Mouse (Mus musculus): ENCODE measurements at regions not wholly inside any gene's neighbourhood (a gene's known extent, or its start where the extent isn't known, plus 50 kb on each side); places are given as distances from the start of the nearest gene placed in this dataset.

- Histone ChIP-seq H3K9ac (ENCODE audit: low read length) (no peak overlapping the region), H3K4me3 (ENCODE audit: low read depth, low read length) (no peak overlapping the region), H3K9me3 (ENCODE audit: control insufficient read depth, low read length) (no peaks in the 10 kb centered on the region), H3K27me3 (ENCODE audit: control insufficient read depth, insufficient read depth, low read length) (no peaks in the 10 kb centered on the region), H3K27ac (ENCODE audit: low read depth, low read length) (no peak overlapping the region), H3K4me2 (ENCODE audit: low read depth) (no peak overlapping the region), H3K36me3 (ENCODE audit: control insufficient read depth, insufficient read depth, low read length) (no peaks in the 10 kb centered on the region), H3K4me1 (ENCODE audit: control insufficient read depth, insufficient read depth, low read length) (no peaks in the 10 kb centered on the region)
- DNase-seq (ENCODE audit: low spot score) (no peak), ATAC-seq (ENCODE audit: insufficient read depth, low FRiP score, low TSS enrichment) (no peak)
- WGBS = 77% methylated on average over 8 of the region's 8 CpGs
Measured at GRCm38 (mm10) chr16:93384039-93384537, 219.8 kb downstream of the Setd4 start.

GRCm38 (mm10) chr16:93382945-93383344 lies 220.9 kb downstream of the Setd4 start:
- Histone ChIP-seq H3K9ac (ENCODE audit: low read length) (no peak overlapping the region), H3K27me3 (ENCODE audit: control insufficient read depth, insufficient read depth, low read length) (no peaks in the 10 kb centered on the region), H3K4me2 (ENCODE audit: low read depth) (no peak overlapping the region), H3K9me3 (ENCODE audit: control insufficient read depth, low read length) (no peaks in the 10 kb centered on the region), H3K4me3 (ENCODE audit: low read depth, low read length) (no peak overlapping the region), H3K4me1 (ENCODE audit: control insufficient read depth, insufficient read depth, low read length) (no peaks in the 10 kb centered on the region), H3K36me3 (ENCODE audit: control insufficient read depth, insufficient read depth, low read length) (no peaks in the 10 kb centered on the region), H3K27ac (ENCODE audit: low read depth, low read length) (no peak overlapping the region)
- 89% methylated on average over 3 of the region's 3 CpGs for WGBS
- no peak for DNase-seq (ENCODE audit: low spot score)
- no peak for ATAC-seq (ENCODE audit: insufficient read depth, low FRiP score, low TSS enrichment)

GRCm38 (mm10) chr16:93380717-93381671 lies 222.9 kb downstream of the Setd4 start:
- no peak for ATAC-seq (ENCODE audit: insufficient read depth, low FRiP score, low TSS enrichment)
- H3K27me3 ChIP-seq (ENCODE audit: control insufficient read depth, insufficient read depth, low read length) = no peaks in the 10 kb centered on the region
- no peak for DNase-seq (ENCODE audit: low spot score)
- H3K4me3 ChIP-seq (ENCODE audit: low read depth, low read length) = no peak overlapping the region
- H3K4me1 ChIP-seq (ENCODE audit: control insufficient read depth, insufficient read depth, low read length) = no peaks in the 10 kb centered on the region
- 72% methylated on average over 13 of the region's 13 CpGs for WGBS
- no peak overlapping the region for H3K9ac ChIP-seq (ENCODE audit: low read length)
- no peaks in the 10 kb centered on the region for H3K9me3 ChIP-seq (ENCODE audit: control insufficient read depth, low read length)
- no peaks in the 10 kb centered on the region for H3K36me3 ChIP-seq (ENCODE audit: control insufficient read depth, insufficient read depth, low read length)
- H3K4me2 ChIP-seq (ENCODE audit: low read depth) = no peak overlapping the region
- H3K27ac ChIP-seq (ENCODE audit: low read depth, low read length) = no peak overlapping the region

- no peaks in the 10 kb centered on the region for H3K4me1 ChIP-seq (ENCODE audit: control insufficient read depth, insufficient read depth, low read length)
- no peak overlapping the region for H3K27ac ChIP-seq (ENCODE audit: low read depth, low read length)
- H3K9me3 ChIP-seq (ENCODE audit: control insufficient read depth, low read length) = no peaks in the 10 kb centered on the region
- no peak overlapping the region for H3K4me3 ChIP-seq (ENCODE audit: low read depth, low read length)
- ATAC-seq (ENCODE audit: insufficient read depth, low FRiP score, low TSS enrichment) (no peak), DNase-seq (ENCODE audit: low spot score) (no peak)
- no peaks in the 10 kb centered on the region for H3K27me3 ChIP-seq (ENCODE audit: control insufficient read depth, insufficient read depth, low read length)
- no peaks in the 10 kb centered on the region for H3K36me3 ChIP-seq (ENCODE audit: control insufficient read depth, insufficient read depth, low read length)
- WGBS = 76% methylated on average over 4 of the region's 4 CpGs
- H3K4me2 ChIP-seq (ENCODE audit: low read depth) = no peak overlapping the region
- H3K9ac ChIP-seq (ENCODE audit: low read length) = no peak overlapping the region
Measured at GRCm38 (mm10) chr16:93380117-93380516, 223.7 kb downstream of the Setd4 start.

GRCm38 (mm10) chr16:93379611-93380010 lies 224.3 kb downstream of the Setd4 start:
- Histone ChIP-seq H3K4me2 (ENCODE audit: low read depth) (no peak overlapping the region), H3K9me3 (ENCODE audit: control insufficient read depth, low read length) (no peaks in the 10 kb centered on the region), H3K27me3 (ENCODE audit: control insufficient read depth, insufficient read depth, low read length) (no peaks in the 10 kb centered on the region), H3K4me3 (ENCODE audit: low read depth, low read length) (no peak overlapping the region), H3K4me1 (ENCODE audit: control insufficient read depth, insufficient read depth, low read length) (no peaks in the 10 kb centered on the region), H3K27ac (ENCODE audit: low read depth, low read length) (no peak overlapping the region), H3K36me3 (ENCODE audit: control insufficient read depth, insufficient read depth, low read length) (no peaks in the 10 kb centered on the region), H3K9ac (ENCODE audit: low read length) (no peak overlapping the region)
- no peak for DNase-seq (ENCODE audit: low spot score)
- 63% methylated on average over 6 of the region's 6 CpGs for WGBS
- no peak for ATAC-seq (ENCODE audit: insufficient read depth, low FRiP score, low TSS enrichment)

- WGBS = 83% methylated on average over 6 of the region's 6 CpGs
Measured at GRCm38 (mm10) chr16:93374669-93375068, 229.2 kb downstream of the Setd4 start.

GRCm38 (mm10) chr16:93369766-93370146 lies 234.1 kb downstream of the Setd4 start:
- Histone ChIP-seq H3K27ac (ENCODE audit: low read depth, low read length) (no peak overlapping the region), H3K4me3 (ENCODE audit: low read depth, low read length) (no peak overlapping the region), H3K9me3 (ENCODE audit: control insufficient read depth, low read length) (no peaks in the 10 kb centered on the region), H3K4me2 (ENCODE audit: low read depth) (no peak overlapping the region), H3K36me3 (ENCODE audit: control insufficient read depth, insufficient read depth, low read length) (no peaks in the 10 kb centered on the region), H3K4me1 (ENCODE audit: control insufficient read depth, insufficient read depth, low read length) (no peaks in the 10 kb centered on the region), H3K27me3 (ENCODE audit: control insufficient read depth, insufficient read depth, low read length) (no peaks in the 10 kb centered on the region), H3K9ac (ENCODE audit: low read length) (no peak overlapping the region)
- no peak for ATAC-seq (ENCODE audit: insufficient read depth, low FRiP score, low TSS enrichment)
- DNase-seq (ENCODE audit: low spot score) = no peak
- 77% methylated on average over 10 of the region's 10 CpGs for WGBS

More at GRCm38 (mm10) chr16:93374669-93375068, 229.2 kb downstream of the Setd4 start:
- DNase-seq (ENCODE audit: low spot score) (no peak), ATAC-seq (ENCODE audit: insufficient read depth, low FRiP score, low TSS enrichment) (no peak)
- no peaks in the 10 kb centered on the region for H3K9me3 ChIP-seq (ENCODE audit: control insufficient read depth, low read length)
- no peaks in the 10 kb centered on the region for H3K36me3 ChIP-seq (ENCODE audit: control insufficient read depth, insufficient read depth, low read length)
- H3K4me1 ChIP-seq (ENCODE audit: control insufficient read depth, insufficient read depth, low read length) = no peaks in the 10 kb centered on the region
- no peak overlapping the region for H3K27ac ChIP-seq (ENCODE audit: low read depth, low read length)
- H3K27me3 ChIP-seq (ENCODE audit: control insufficient read depth, insufficient read depth, low read length) = no peaks in the 10 kb centered on the region
- H3K4me3 ChIP-seq (ENCODE audit: low read depth, low read length) = no peak overlapping the region
- H3K4me2 ChIP-seq (ENCODE audit: low read depth) = no peak overlapping the region
- no peak overlapping the region for H3K9ac ChIP-seq (ENCODE audit: low read length)

GRCm38 (mm10) chr16:93368824-93369765 lies 234.8 kb downstream of the Setd4 start:
- Histone ChIP-seq H3K4me1 (ENCODE audit: control insufficient read depth, insufficient read depth, low read length) (no peaks in the 10 kb centered on the region), H3K27me3 (ENCODE audit: control insufficient read depth, insufficient read depth, low read length) (no peaks in the 10 kb centered on the region), H3K9me3 (ENCODE audit: control insufficient read depth, low read length) (no peaks in the 10 kb centered on the region), H3K4me3 (ENCODE audit: low read depth, low read length) (no peak overlapping the region), H3K4me2 (ENCODE audit: low read depth) (no peak overlapping the region), H3K9ac (ENCODE audit: low read length) (no peak overlapping the region), H3K36me3 (ENCODE audit: control insufficient read depth, insufficient read depth, low read length) (no peaks in the 10 kb centered on the region), H3K27ac (ENCODE audit: low read depth, low read length) (no peak overlapping the region)
- ATAC-seq (ENCODE audit: insufficient read depth, low FRiP score, low TSS enrichment) (no peak), DNase-seq (ENCODE audit: low spot score) (no peak)
- WGBS = 78% methylated on average over 21 of the region's 21 CpGs
